Mouse (Mus musculus): Measurements from ENCODE around the gene Poln.

Gene Poln

GRCm38 (mm10) chr5:34168950-34169891, at the start of gene Poln, which contains the start of gene Haus3:
TSS of gene Poln (minus strand) at chr5:34169448.
TSS of gene Haus3 (minus strand) at chr5:34169527.
- peak; percentile 98 for DNase-seq (ENCODE audit: low spot score)

GRCm38 (mm10) chr5:34218672-34219071, 49.4 kb upstream of the Poln start:
- no peak for DNase-seq (ENCODE audit: low spot score)

- DNase-seq (ENCODE audit: low spot score), result no peak
Measured at GRCm38 (mm10) chr5:34217756-34218155, 48.5 kb upstream of the Poln start.

GRCm38 (mm10) chr5:34216025-34216424, 46.8 kb upstream of the Poln start:
- DNase-seq (ENCODE audit: low spot score), result no peak

GRCm38 (mm10) chr5:34213659-34214058, 44.4 kb upstream of the Poln start:
- DNase-seq (ENCODE audit: low spot score), result no peak

- DNase-seq (ENCODE audit: low spot score), result peak; percentile 83
Measured at GRCm38 (mm10) chr5:34210279-34210678, 41.0 kb upstream of the Poln start.

- DNase-seq (ENCODE audit: low spot score), result no peak
Measured at GRCm38 (mm10) chr5:34207503-34207902, 38.3 kb upstream of the Poln start.

GRCm38 (mm10) chr5:34205788-34206187, 36.5 kb upstream of the Poln start:
- DNase-seq (ENCODE audit: low spot score), result no peak

GRCm38 (mm10) chr5:34204911-34205310, 35.7 kb upstream of the Poln start:
- DNase-seq (ENCODE audit: low spot score), result no peak

GRCm38 (mm10) chr5:34202006-34202405, 32.8 kb upstream of the Poln start:
- no peak for DNase-seq (ENCODE audit: low spot score)

GRCm38 (mm10) chr5:34201396-34201795, 32.1 kb upstream of the Poln start:
- peak; percentile 39 for DNase-seq (ENCODE audit: low spot score)

- peak; percentile 71 for DNase-seq (ENCODE audit: low spot score)
Measured at GRCm38 (mm10) chr5:34198615-34199014, 29.4 kb upstream of the Poln start.

- no peak for DNase-seq (ENCODE audit: low spot score)
Measured at GRCm38 (mm10) chr5:34197243-34197642, 28.0 kb upstream of the Poln start.

GRCm38 (mm10) chr5:34196423-34196822, 27.2 kb upstream of the Poln start:
- peak; percentile 97 for DNase-seq (ENCODE audit: low spot score)

- no peak for DNase-seq (ENCODE audit: low spot score)
Measured at GRCm38 (mm10) chr5:34195786-34196185, 26.5 kb upstream of the Poln start.

- peak; percentile 31 for DNase-seq (ENCODE audit: low spot score)
Measured at GRCm38 (mm10) chr5:34194975-34195662, 25.9 kb upstream of the Poln start.

- DNase-seq (ENCODE audit: low spot score), result no peak
Measured at GRCm38 (mm10) chr5:34194426-34194825, 25.2 kb upstream of the Poln start.

- no peak for DNase-seq (ENCODE audit: low spot score)
Measured at GRCm38 (mm10) chr5:34191843-34192242, 22.6 kb upstream of the Poln start.

- DNase-seq (ENCODE audit: low spot score), result no peak
Measured at GRCm38 (mm10) chr5:34191021-34191420, 21.8 kb upstream of the Poln start.

- no peak for DNase-seq (ENCODE audit: low spot score)
Measured at GRCm38 (mm10) chr5:34189521-34189920, 20.3 kb upstream of the Poln start.

- DNase-seq (ENCODE audit: low spot score), result no peak
Measured at GRCm38 (mm10) chr5:34188856-34189255, 19.6 kb upstream of the Poln start.

GRCm38 (mm10) chr5:34187601-34188316, 18.5 kb upstream of the Poln start, which contains the start of gene Mxd4:
TSS of gene Mxd4 (minus strand) at chr5:34187720.
- DNase-seq (ENCODE audit: low spot score), result peak; percentile 98

Data from T-cell, adult 2 months (primary cell).